Mouse (Mus musculus) megakaryocyte progenitor cell, adult 5-6 weeks (primary cell): ENCODE measurements around the gene Ttll5. TPM values are rescaled to one million over a fixed set of nuclear protein-coding genes. Genes with fewer than 3 reads are reported as not detected.

Source experiments
- ATAC-seq: replicated peaks from 2 replicates; pipeline ENCODE4 v1.8.0; 2016; ENCODE audit warnings: mild to moderate bottlenecking, moderate TSS enrichment, inconsistent platforms; ENCODE audit not compliant: poor library complexity
- total RNA-seq, 2 experiments: library from RNA; stranded (forward) in 1 of 2; stranded (reverse) in 1 of 2; fragments of 157-497, 149-512 nt in 1 of 2; fragments of 200-1000 nt in 1 of 2; gene quantifications; 2 replicates each; pipeline versions ENCODE4 v1.2.3 to v1.2.4; 2015 to 2017

Ttll5 gene
- total RNA-seq, 2 experiments from 2014 or later, result 20.1 to 20.8 TPM

DNA sequence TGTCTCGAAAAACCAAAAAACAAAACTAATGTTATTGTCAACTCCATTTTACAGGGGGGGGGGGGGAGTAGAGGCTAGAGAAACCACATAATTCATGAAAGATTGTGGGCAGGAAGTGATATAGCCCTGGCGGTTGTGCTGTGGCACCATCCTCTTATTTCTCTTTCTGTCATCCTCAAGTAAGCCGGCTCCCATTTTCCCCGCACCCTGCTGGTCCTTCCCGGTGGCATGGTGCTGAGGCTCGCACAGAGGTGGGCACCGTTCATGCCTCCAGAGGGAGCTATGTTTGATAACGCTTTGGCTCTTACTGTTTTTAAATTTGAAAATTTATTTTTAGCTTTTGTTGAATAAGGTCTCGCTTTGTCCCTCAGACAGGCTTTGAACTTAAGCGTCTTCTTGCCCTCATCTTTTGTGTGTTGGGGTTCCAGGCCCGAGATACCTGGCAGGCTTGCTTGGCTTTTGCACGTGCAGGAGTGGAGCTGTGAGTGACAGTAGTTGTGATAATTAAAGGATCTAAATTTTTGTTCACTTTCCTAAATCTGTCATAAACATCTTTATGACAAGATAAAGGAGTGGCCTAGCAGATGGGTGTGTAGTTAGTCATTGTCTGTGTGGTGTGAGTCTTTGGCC lies 15.0 kb downstream of the Ttll5 start:
- ATAC-seq, result peak; percentile 55; the same call in 1 of the 2 replicates

DNA sequence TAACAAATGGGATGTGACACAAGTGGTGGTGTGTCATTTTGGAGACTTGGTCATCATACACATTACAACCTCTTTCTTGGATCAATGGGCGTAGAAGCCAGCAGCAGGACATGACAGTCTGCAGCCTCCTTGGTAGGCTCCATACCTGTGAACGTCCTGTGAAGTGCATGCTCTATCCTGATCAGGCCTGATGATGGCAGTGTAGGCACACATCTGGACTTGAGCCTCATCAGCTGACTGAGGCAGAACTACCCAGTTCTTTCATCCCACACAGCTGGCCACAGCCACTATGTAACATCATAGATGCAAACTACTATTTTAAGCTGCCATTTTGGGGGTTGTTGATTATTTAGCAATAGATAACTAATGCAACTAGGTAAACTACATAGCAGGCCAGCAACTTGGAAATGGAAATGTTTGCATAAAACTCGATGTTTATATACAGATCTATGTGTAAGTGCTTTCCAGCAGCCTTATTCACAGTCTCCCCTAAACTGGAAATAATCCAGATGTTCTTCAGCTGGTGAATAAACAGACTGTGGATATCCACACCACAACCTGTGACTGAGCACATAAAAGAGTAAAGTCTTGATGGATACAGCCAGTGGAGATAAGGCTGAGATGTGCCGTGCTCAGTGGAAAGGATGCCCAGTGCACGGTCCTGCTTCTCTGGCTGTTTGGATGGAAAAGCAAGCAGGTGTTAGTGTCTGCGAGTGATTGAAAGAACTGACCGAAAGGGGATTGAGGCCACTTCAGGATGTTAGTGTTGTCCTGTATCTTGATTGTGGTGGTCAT lies 23.9 kb downstream of the Ttll5 start:
- ATAC-seq, result peak; percentile 81

DNA sequence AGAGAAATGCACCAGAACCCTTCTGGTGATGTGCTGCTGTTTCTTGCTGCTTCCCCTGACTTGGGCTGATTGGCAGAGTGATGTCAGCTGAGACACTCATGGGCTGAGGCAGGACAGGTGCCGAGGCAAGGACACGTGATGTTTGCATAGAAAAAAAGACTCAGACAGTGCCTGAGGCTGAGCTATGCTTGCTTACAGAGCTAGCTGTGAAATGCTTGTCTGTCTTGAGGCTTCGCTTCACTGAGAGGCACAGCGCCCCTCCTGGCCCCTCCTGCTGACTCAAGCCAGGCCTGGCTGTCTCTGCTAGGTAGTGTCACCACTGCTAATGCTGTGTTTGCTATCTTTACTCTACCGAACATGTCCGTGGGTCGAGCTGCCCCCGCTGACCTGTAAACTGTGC lies 26.2 kb downstream of the Ttll5 start:
- no peak for ATAC-seq

DNA sequence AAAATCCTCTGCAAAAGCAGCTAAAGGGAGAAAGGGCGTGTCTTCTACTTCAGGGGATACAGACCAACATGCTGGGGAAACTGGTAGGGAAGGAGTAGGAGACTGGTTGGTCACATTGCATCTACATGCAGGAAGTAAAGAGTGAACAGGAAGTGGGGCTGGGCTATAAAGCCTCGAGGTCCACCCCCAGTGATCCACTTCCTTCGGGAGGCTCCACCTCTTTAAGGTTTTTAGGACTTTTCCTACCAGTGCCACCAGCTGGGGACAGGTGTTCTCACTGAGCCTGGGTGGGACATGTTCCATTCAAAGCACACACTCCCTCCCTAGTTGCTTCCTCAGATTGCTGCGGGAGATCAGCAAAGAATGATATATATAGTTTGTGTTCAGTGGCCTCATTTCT lies 29.4 kb downstream of the Ttll5 start:
- no peak for ATAC-seq

DNA sequence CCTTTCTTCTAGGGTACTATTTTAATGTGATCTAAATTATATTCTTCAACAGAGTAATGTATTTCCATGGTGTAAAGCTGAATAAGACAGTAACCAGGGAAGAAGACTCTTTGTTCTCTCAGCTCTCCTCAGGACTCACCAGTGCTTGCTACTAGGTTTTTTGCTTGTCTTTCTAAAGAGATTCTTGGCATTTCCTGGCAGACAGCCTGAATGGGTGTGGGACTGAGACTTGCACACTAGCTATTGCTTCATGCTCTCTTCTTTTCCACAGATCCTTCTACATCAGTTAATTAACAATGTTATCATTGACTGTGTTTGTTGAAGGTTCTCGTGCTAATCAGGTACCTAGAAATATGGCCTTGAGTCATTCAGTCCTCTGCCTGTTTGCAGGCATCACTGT lies 29.8 kb downstream of the Ttll5 start:
- no peak for ATAC-seq

DNA sequence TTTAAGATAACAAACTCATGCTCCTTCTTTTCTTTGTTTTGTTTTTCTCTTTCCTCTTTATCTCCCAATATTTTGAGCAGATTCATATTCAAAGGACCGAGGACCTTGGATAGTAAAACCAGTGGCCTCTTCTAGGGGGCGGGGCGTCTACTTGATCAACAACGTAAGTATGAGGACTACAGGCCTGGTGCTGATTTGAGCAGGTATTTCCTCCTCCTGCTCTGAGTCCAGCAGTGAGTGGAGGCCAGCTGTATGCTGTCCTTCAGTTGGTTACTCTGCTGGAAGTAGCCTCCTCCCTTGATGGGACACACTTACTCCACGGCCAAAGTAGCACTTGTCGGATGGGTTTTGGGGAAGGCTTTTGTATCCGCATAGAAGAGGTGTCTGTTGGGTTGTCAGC lies 32.8 kb downstream of the Ttll5 start:
- no peak for ATAC-seq

DNA sequence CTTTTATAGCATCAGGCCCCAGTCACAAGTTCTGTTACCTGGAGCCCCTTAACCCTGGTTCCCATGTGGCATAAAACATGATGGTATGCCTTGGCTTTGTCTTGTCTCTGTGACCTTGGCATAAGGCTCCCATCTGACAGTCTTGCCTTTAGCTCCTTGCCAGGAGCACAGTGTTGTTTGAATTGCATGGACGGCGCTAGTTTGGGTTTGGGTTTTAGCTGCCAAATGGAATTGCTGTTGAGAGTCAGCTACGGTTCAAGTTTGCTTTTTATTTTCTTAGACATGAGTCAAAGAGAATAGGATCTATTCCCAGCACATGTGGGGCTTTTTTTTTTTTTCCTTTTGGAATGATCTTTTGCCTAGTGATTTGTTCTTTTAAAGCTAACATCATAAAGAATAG lies 34.7 kb downstream of the Ttll5 start:
- no peak for ATAC-seq

DNA sequence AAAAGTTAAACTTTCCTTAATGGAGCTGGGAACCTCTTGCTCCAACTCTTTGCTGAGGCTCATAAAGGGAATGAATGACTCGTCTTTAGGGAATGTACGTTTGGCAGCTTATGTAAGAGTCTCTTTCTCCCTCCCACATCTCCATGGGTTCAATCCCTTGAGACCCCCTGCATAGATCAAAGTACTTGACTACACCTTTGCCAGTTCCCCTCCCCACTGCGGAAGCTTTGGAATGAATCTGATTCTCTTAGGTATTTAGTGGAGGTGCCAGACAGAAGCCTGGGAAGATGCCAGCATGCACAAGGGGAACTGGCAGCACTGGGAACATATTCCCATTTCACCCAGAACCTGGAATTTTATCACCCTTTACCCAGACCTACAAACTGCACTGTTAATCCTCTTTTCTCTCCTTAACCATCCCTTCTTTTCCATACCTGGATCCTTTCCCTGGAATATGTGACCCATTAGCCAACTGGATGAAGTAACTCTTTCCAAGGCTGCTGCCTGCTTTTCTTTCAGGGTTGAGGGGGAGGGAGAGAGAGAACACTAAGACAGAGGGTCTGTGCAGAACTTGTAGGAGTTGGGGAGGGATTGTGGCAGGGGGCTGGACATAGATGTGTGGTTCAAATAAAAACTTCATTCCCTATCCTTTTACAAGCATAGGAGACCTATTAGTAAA lies 35.2 kb downstream of the Ttll5 start:
- no peak for ATAC-seq

DNA sequence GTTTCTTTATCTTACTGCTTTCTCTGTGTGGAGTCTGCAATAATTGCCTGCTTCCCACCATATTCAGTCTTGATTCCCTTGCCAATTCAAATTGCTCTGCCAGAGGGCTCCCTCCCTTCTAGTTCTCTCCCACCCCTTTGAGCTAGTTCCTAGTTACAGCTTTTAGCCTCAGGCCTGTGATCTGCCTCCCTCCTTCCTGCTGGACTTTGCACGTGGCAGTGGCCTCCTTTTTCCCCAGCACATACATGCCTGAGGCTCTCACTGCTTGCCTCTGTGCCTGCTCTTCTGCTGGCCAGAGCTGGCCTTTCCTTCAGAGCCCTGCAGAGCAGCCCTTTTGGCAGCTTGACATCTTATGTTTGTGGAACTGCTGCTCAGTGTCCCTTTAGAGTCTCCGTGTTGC lies 38.1 kb downstream of the Ttll5 start:
- no peak for ATAC-seq

DNA sequence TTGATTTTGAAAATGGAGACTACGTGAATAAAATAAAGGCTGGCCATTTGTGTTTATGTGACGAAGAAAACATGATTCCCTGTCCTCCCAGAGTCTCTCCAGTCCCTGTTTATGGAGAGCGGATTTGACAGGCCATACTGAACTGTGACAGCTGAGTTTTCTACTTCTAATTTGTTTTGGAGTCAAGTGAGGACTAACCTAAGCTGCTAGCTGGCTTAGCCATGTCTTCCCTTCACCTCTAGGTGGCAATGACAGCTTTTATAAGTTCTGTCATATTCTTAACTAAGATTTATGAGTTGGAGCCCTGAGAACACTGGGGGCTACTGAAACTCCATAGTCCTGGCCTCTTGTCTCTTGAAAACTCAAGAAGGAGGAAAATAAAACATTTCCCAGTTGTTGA lies 41.1 kb downstream of the Ttll5 start:
- peak; percentile 60 for ATAC-seq

DNA sequence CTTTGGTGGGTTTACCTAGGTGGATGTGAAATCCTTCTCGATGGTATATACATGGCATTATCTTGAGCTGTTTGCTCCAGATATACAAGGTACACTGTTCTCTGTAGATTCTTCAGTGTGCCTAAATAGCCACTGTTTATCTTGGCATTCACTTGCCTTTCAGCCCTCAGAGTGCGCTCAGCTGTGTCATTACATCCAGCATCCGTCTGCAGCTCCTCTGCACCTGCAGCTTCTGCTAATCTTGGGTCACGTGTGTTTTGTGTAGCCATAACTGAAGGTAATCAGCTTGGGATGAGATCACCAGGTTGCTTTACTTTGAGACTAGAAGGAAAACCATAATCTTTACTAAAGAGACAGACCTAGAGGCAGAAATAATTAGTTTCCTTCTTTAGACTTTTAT lies 42.2 kb downstream of the Ttll5 start:
- no peak for ATAC-seq

DNA sequence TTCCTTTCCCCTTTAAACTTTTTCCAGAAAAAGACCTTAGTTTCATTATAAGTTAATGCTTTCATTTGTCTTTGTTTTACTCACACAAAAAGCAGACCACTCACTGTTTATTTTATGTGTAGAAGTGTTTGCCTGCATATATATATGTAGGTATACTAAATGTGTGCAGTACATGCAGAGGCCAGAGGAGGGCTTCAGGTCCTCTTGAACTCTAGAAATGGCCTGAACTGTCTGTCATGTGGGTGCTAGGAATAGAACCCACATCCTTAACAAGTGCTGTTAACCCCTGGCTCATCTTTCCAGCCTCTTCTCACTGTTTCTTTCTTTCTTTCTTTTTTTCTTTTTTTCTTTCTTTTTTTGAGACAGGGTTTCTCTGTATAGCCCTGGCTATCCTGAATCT lies 42.7 kb downstream of the Ttll5 start:
- peak; percentile 60; the same call in 1 of the 2 replicates for ATAC-seq

DNA sequence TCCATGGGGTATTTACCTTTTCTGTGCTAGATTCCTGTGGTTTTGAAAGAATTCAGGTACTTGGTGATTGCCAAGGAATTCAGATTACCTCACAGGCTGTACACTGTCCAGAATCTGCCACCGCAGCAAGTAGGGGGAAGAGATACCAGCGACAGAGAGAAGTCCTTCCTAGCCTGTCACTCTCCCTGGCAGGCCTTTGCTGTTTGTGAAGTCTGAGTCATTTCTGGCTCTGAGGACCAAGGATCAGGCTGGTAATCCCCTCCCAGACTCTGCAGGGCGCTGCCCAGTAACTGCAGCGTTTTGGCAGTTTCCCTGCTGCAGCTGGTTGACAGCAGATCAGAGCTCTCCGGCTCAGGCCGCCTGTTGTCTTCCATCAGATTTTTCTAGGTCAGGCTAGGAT lies 45.0 kb downstream of the Ttll5 start:
- ATAC-seq, result no peak

DNA sequence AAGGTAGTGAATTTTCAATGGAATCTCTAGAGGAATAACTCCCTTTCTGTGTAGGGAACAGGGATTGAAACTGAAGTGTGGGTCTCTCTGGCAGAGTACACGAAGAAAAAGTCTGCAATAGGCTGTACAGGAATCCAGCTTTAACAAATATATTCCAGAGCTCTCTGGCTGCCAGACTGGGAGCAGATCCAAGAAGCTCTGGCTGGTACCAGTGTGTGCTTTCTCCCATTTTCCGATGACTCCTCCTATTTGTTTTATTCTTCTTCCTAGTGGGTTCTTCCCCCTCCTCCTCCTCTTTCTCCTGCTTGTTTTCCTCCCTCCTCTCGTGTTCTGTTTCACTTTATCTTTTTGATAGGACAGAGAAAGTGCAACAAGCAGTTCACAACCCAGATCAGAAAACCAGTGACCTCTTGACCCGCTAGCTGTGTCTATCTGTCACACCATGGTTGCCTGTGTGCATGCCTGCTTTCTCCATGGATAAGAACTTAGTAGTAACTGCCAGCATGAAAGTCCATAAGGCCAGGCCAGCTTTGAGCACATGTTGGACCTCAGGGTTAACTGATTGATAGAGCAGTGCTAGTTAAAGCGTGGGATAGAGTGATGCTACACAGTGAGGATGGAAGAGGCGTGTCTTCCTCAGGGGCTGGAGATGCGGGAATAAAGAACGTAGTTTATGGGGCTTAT lies 55.3 kb downstream of the Ttll5 start:
- ATAC-seq, result no peak

DNA sequence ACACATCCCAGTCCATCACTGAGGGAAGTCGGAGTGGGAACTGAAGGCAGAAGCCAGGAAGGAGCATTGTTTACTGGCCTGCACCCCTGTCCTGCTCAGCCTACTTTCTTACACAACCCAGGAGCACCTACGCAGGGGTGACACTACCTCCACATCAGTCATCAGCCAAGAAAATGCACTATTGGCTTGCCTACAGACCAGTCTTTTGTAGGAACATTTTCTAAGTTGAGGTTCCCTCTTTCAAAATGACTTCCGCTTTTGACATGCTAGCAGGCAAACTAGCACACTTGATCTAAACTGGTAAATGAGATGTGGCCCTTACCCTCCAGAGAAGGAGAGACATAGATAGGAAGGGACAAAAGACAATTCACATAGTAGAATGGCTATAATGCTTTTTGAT lies 60.6 kb downstream of the Ttll5 start:
- 0 out of 2 replicates have a peak, but pooled peaks have one; percentile 23 for ATAC-seq

DNA sequence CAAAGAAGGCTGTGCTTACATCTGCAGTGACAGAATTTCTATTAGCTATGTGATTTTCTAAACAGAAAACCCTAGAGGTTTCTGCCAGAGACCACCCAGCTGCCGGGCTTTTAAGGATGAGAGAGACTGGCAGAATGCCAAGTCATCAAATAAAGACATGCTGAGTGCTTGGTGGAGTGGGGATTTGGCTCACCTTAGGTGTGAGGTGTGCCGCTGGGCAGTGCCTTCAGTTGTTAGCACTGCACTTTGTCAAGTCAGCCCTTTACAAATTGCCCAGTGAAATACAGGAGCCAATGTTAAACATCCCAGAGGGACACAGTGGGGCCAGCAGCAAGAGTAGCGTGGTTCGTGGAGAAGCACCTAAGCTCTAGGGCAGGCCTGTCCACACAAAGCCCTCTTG lies 65.6 kb downstream of the Ttll5 start:
- no peak for ATAC-seq

DNA sequence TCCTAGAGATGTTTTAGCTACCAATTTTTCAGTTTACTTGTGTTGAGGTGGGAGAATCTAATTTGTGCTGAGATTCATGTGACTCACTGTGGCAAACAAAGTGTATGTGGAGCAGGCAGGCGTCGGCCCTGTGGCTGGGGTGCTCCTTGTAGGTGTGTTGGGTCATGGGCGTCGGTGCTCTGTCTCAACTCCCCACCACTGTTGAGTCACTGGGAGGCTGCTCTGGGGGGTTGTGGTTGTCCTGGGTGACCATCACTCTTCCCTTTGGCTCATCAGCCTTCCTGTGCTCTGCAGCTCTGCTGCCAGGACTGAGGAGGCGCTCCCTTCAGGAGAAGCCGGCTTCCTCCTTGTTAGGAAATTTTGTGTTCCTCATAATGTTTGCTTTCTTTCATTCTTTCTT lies 79.5 kb downstream of the Ttll5 start:
- peak; percentile 79 for ATAC-seq

DNA sequence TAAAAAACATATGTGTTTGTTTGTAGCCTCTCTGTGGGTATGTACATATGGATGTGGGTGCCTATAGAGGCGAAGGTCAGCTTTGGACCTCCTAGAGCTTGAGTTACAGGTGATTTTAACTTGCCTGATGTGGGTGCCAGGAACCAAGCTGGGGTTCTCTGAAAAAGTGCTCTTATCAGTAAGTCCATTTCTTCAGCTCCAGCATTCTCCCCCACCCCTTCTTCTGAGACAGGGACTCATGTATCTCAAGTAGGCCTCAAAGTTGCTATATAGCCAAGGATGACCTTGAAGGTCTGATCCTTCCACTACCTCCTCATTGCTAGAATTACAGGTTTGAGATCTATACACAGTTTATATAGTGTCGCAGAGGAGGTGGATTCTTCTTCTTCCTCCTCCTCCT lies 81.2 kb downstream of the Ttll5 start:
- ATAC-seq, result no peak

DNA sequence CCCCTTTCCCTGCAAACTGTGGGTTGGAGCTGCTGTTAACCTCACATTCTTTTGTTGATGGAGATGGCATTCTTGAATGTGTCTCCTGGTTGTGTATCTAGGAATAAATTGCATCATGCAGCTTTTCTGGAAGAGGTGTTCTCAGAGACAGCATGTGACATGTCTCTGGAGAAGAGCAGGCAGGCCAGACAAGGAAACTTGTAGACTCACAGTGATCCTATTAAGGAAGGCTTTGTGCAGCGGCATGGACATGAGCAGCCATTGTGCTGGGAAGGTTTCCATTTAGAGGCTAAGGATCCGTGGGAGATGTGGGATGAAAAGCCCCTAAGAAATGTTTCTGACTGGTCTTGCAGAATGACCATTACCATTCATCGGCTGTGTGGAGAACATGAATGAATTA lies 83.4 kb downstream of the Ttll5 start:
- ATAC-seq, result no peak

DNA sequence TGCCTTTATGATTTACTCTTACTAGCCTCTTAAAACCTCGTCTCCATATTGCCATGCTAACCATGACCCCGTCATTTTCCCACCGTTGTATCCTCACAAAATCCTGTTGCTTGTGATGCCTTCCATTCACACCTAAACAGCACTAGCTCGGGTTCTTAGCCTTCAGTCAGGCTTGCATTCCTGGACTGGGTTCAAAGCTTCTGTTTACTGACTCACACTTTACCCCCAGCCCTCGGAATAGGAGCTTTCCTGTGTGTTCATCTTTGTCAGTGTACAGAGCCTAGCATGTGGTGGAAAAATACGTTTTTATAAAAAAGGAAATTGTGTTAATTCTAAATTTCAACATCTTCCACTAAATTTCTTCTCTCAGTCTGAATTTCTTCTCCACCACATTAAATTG lies 86.4 kb downstream of the Ttll5 start:
- no peak for ATAC-seq

DNA sequence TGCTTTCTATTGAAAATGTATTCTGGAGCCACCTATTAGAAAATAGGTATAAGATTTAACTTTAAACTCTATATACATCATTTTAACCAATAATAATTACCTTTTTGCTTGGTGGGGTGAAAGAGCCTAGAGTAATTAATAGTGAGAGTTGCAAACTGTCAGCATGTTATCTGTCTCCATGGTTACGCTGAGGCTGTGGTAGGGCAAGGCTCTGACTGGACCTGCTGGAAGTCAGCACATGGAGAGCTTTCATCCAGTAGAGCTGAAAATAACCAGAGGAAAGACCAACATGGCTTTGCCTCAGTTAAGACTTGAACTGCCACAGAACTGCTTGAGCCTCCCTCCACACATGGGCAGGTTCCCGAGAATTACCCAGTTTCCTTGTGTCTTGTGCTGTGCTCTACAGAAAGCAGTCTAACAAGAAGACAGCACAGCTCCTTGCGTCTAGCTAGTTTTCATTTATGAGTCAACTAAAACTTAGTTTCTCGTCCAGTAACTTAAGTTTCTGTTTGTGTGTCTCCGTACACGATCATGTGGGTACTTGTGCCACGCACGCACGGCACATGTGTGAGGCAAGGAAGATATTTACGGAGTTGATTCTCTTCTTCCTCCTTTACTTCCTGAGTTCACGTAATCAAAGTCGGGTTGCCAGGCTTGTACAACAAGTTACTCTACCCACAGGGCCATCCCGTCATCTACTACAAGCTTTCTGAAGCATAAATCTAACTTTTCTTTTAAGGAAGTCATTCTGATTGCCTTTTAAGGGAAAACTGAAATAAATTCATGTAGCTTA lies 88.4 kb downstream of the Ttll5 start:
- ATAC-seq, result peak; percentile 48; the same call in 1 of the 2 replicates
